Mouse (Mus musculus) embryonic facial prominence, embryonic 14.5 days (tissue): ENCODE measurements around the gene Tmem170. TPM values are rescaled to one million over a fixed set of nuclear protein-coding genes. Genes with fewer than 3 reads are reported as not detected.

Experiments used
- ATAC-seq: fragments of 200-750 bp; cut with Nextera tagmentation; 2 replicates; pipeline ENCODE4 v1.8.0; 2017; ENCODE audit warnings: low read depth, moderate number of reproducible peaks, moderate TSS enrichment
- DNase-seq: peaks from one replicate; pipeline ENCODE4 v3.0.0-alpha.2; 2015; ENCODE audit warnings: low spot score
- H3K27ac ChIP-seq: fragments of 300-500 bp; sonication (generic); replicated peaks from 2 replicates; pipeline ENCODE4 v1.5.1; 2014; ENCODE audit warnings: low read depth, mild to moderate bottlenecking, low read length, moderate library complexity
- H3K27me3 ChIP-seq: fragments of 300-500 bp; sonication (generic); replicated peaks from 2 replicates; pipeline ENCODE4 v1.6.1; 2014; ENCODE audit warnings: low read length; ENCODE audit not compliant: control insufficient read depth, insufficient read depth
- H3K36me3 ChIP-seq: fragments of 300-500 bp; sonication (generic); 2 replicates; pipeline ENCODE4 v1.6.1; 2014; ENCODE audit warnings: low read length, mixed read lengths; ENCODE audit not compliant: control insufficient read depth, insufficient read depth
- H3K4me1 ChIP-seq: fragments of 300-500 bp; sonication (generic); 2 replicates; pipeline ENCODE4 v1.6.1; 2014; ENCODE audit warnings: antibody characterized with exemption, low read length; ENCODE audit not compliant: control insufficient read depth, insufficient read depth
- H3K4me2 ChIP-seq: fragments of 300-500 bp; sonication (generic); 2 replicates; pipeline ENCODE4 v1.6.1; 2014; ENCODE audit warnings: low read depth, mild to moderate bottlenecking, low read length, moderate library complexity, mixed read lengths
- H3K4me3 ChIP-seq: fragments of 300-500 bp; sonication (generic); 2 replicates; pipeline ENCODE4 v1.5.1; 2014; ENCODE audit warnings: low read depth, mild to moderate bottlenecking, low read length
- H3K9ac ChIP-seq: fragments of 300-500 bp; sonication (generic); 2 replicates; pipeline ENCODE4 v1.6.1; 2014; ENCODE audit warnings: low read depth, mild to moderate bottlenecking, low read length, moderate library complexity, mixed read lengths
- H3K9me3 ChIP-seq: fragments of 300-500 bp; sonication (generic); 2 replicates; pipeline ENCODE4 v1.6.1; 2016; ENCODE audit warnings: low read length; ENCODE audit not compliant: control insufficient read depth
- WGBS: fragments of 180-500 bp; shearing (Covaris S2); extraction: QIAGEN DNeasy Blood & Tissue Kit; methylation state at CpG from one replicate; pipeline ENCODE4 v1.1.7; 2014; 5-methylcytosine and 5-hydroxymethylcytosine counted together
- polyA plus RNA-seq: library from polyadenylated mRNA; unstranded; fragments of >200 nt; fragmentation: Nextera tagmentation; extraction: Ambion mirVana; gene quantifications from 2 replicates; pipeline ENCODE4 v1.2.1, GENCODE M21; 2014

Gene Tmem170
- 3.6 and 4.1 TPM in 2 replicates for polyA plus RNA-seq

- peak; percentile 98 for DNase-seq
- Histone ChIP-seq H3K36me3 (0 out of 2 replicates have a peak, but pooled peaks cover 4% of the 10 kb centered on the region), H3K4me3 (peak within 1 kb of the TSS; percentile 79), H3K4me2 (peak within 1 kb of the TSS; percentile 72), H3K27ac (peak within 1 kb of the TSS; percentile 84), H3K9me3 (no peaks in the 10 kb centered on the region), H3K9ac (peak within 1 kb of the TSS; percentile 76), H3K4me1 (peaks cover 9% of the 10 kb centered on the region; the same call in 1 of the 2 replicates), H3K27me3 (no peaks in the 10 kb centered on the region)
- ATAC-seq, result peak; percentile 99
- WGBS, result 2% methylated on average over 16 of the region's 53 CpGs
Measured at GRCm38 (mm10) chr8:111876355-111876948, at the start of gene Tmem170. TSS of gene Tmem170 (minus strand) at chr8:111876750.

- 82% methylated on average over 7 of the region's 7 CpGs for WGBS
Measured at GRCm38 (mm10) chr8:111924976-111925375, 48.4 kb upstream of the Tmem170 start.

GRCm38 (mm10) chr8:111923383-111923804, 46.8 kb upstream of the Tmem170 start:
- H3K9me3 ChIP-seq, result no peaks in the 10 kb centered on the region
- H3K4me1 ChIP-seq, result no peaks in the 10 kb centered on the region
- 27% methylated on average over 10 of the region's 10 CpGs for WGBS
- H3K4me3 ChIP-seq, result no peak overlapping the region
- no peaks in the 10 kb centered on the region for H3K27me3 ChIP-seq
- DNase-seq, result peak; percentile 58
- H3K9ac ChIP-seq, result no peak overlapping the region
- no peak overlapping the region for H3K27ac ChIP-seq
- no peak overlapping the region for H3K4me2 ChIP-seq
- H3K36me3 ChIP-seq, result no peaks in the 10 kb centered on the region
- 0 out of 2 replicates have a peak, but pooled peaks have one; percentile 41 for ATAC-seq

More at GRCm38 (mm10) chr8:111924976-111925375, 48.4 kb upstream of the Tmem170 start:
- Histone ChIP-seq H3K27ac (no peak overlapping the region), H3K9ac (no peak overlapping the region), H3K4me2 (no peak overlapping the region), H3K36me3 (no peaks in the 10 kb centered on the region), H3K4me1 (no peaks in the 10 kb centered on the region), H3K4me3 (no peak overlapping the region), H3K9me3 (no peaks in the 10 kb centered on the region), H3K27me3 (no peaks in the 10 kb centered on the region)
- DNase-seq (no peak), ATAC-seq (no peak)

GRCm38 (mm10) chr8:111920971-111921370, 44.4 kb upstream of the Tmem170 start:
- no peak overlapping the region for H3K9ac ChIP-seq
- no peak overlapping the region for H3K4me2 ChIP-seq
- no peak overlapping the region for H3K4me3 ChIP-seq
- no peaks in the 10 kb centered on the region for H3K9me3 ChIP-seq
- WGBS, result 81% methylated on average over 4 of the region's 4 CpGs
- H3K27me3 ChIP-seq, result no peaks in the 10 kb centered on the region
- H3K4me1 ChIP-seq, result no peaks in the 10 kb centered on the region
- ATAC-seq (no peak), DNase-seq (no peak)
- H3K27ac ChIP-seq, result no peak overlapping the region
- H3K36me3 ChIP-seq, result peaks cover 7% of the 10 kb centered on the region; the same call in 1 of the 2 replicates

- no peaks in the 10 kb centered on the region for H3K4me1 ChIP-seq
- no peak for ATAC-seq
- WGBS, result 82% methylated on average over 2 of the region's 2 CpGs
Measured at GRCm38 (mm10) chr8:111919663-111920062, 43.1 kb upstream of the Tmem170 start.

GRCm38 (mm10) chr8:111912860-111913432, 36.4 kb upstream of the Tmem170 start:
- no peaks in the 10 kb centered on the region for H3K9me3 ChIP-seq
- no peak overlapping the region for H3K4me3 ChIP-seq
- peak; percentile 81 for ATAC-seq
- WGBS, result 27% methylated on average over 12 of the region's 12 CpGs
- H3K4me1 ChIP-seq, result peaks cover 11% of the 10 kb centered on the region
- no peak overlapping the region for H3K9ac ChIP-seq
- peaks cover 17% of the 10 kb centered on the region; the same call in 1 of the 2 replicates for H3K27me3 ChIP-seq
- peak overlapping the region; percentile 30; the same call in 1 of the 2 replicates for H3K4me2 ChIP-seq
- H3K27ac ChIP-seq, result no peak overlapping the region
- DNase-seq, result peak; percentile 87
- peaks cover 7% of the 10 kb centered on the region; the same call in 1 of the 2 replicates for H3K36me3 ChIP-seq

More at GRCm38 (mm10) chr8:111919663-111920062, 43.1 kb upstream of the Tmem170 start:
- no peaks in the 10 kb centered on the region for H3K27me3 ChIP-seq
- no peak overlapping the region for H3K4me2 ChIP-seq
- DNase-seq, result no peak
- H3K9me3 ChIP-seq, result no peaks in the 10 kb centered on the region
- peaks cover 7% of the 10 kb centered on the region; the same call in 1 of the 2 replicates for H3K36me3 ChIP-seq
- H3K4me3 ChIP-seq, result no peak overlapping the region
- H3K9ac ChIP-seq, result no peak overlapping the region
- H3K27ac ChIP-seq, result no peak overlapping the region

GRCm38 (mm10) chr8:111911572-111911971, 35.0 kb upstream of the Tmem170 start:
- 33% methylated on average over 7 of the region's 7 CpGs for WGBS
- H3K4me3 ChIP-seq, result no peak overlapping the region
- ATAC-seq (no peak), DNase-seq (no peak)
- H3K4me2 ChIP-seq, result no peak overlapping the region
- no peak overlapping the region for H3K9ac ChIP-seq
- peaks cover 2% of the 10 kb centered on the region; the same call in 1 of the 2 replicates for H3K36me3 ChIP-seq
- no peaks in the 10 kb centered on the region for H3K9me3 ChIP-seq
- H3K27ac ChIP-seq, result no peak overlapping the region
- peaks cover 17% of the 10 kb centered on the region; the same call in 1 of the 2 replicates for H3K27me3 ChIP-seq
- H3K4me1 ChIP-seq, result peaks cover 11% of the 10 kb centered on the region

GRCm38 (mm10) chr8:111909621-111910450, 33.3 kb upstream of the Tmem170 start, which contains the start of gene Chst5:
TSS of gene Chst5 (minus strand) at chr8:111910447.
- peak within 1 kb of the TSS; percentile 60 for H3K9ac ChIP-seq
- WGBS, result 7% methylated on average over 41 of the region's 47 CpGs
- H3K27ac ChIP-seq, result no peak within 1 kb of the TSS
- H3K4me2 ChIP-seq, result peak within 1 kb of the TSS; percentile 82
- H3K9me3 ChIP-seq, result no peaks in the 10 kb centered on the region
- peaks cover 17% of the 10 kb centered on the region; the same call in 1 of the 2 replicates for H3K27me3 ChIP-seq
- H3K4me1 ChIP-seq, result peaks cover 11% of the 10 kb centered on the region
- H3K36me3 ChIP-seq, result no peaks in the 10 kb centered on the region
- peak within 1 kb of the TSS; percentile 45 for H3K4me3 ChIP-seq
- ATAC-seq, result peak; percentile 48
- peak; percentile 54 for DNase-seq
